Mouse (Mus musculus): ENCODE data around the gene Dnttip1.

The Dnttip1 gene

GRCm38 (mm10) chr2:164804533-164805331 is 58.9 kb downstream of the Dnttip1 start, which contains the start of the genes Acot8 and Zswim3:
Gene Acot8, minus strand, starts transcription at chr2:164804882.
Gene Zswim3, plus strand, starts transcription at chr2:164805098.
- peak; percentile 98 for DNase-seq (ENCODE audit: low read depth, low spot score)

- DNase-seq (ENCODE audit: low read depth, low spot score): no peak
Observed at GRCm38 (mm10) chr2:164805332-164805718, 59.5 kb downstream of the Dnttip1 start.

GRCm38 (mm10) chr2:164806614-164807013 is 60.8 kb downstream of the Dnttip1 start:
- no peak for DNase-seq (ENCODE audit: low read depth, low spot score)

- no peak for DNase-seq (ENCODE audit: low read depth, low spot score)
Observed at GRCm38 (mm10) chr2:164813557-164813956, 67.8 kb downstream of the Dnttip1 start.

GRCm38 (mm10) chr2:164815348-164815747 is 69.6 kb downstream of the Dnttip1 start:
- no peak for DNase-seq (ENCODE audit: low read depth, low spot score)

GRCm38 (mm10) chr2:164815821-164816220 is 70.0 kb downstream of the Dnttip1 start:
- no peak for DNase-seq (ENCODE audit: low read depth, low spot score)

- no peak for DNase-seq (ENCODE audit: low read depth, low spot score)
Observed at GRCm38 (mm10) chr2:164817206-164817605, 71.4 kb downstream of the Dnttip1 start.

GRCm38 (mm10) chr2:164817703-164818102 is 71.9 kb downstream of the Dnttip1 start:
- DNase-seq (ENCODE audit: low read depth, low spot score): no peak
